Mouse (Mus musculus) bone marrow, adult 2 months (tissue): ENCODE data around the gene Ubxn10. TPM values are rescaled to one million over a fixed set of nuclear protein-coding genes. Genes with fewer than 3 reads are reported as not detected.

Experiments
- H3K27ac ChIP-seq: fragments of 200-500 bp; 2 replicates; pipeline ENCODE4 v1.5.1; 2012; ENCODE audit warnings: low read depth, mild to moderate bottlenecking, control low read depth, inconsistent platforms, low read length; ENCODE audit not compliant: control insufficient read depth, poor library complexity, insufficient read depth
- H3K4me1 ChIP-seq: fragments of 200-500 bp; 2 replicates; pipeline ENCODE4 v1.6.1; 2011; ENCODE audit warnings: low read length; ENCODE audit not compliant: control insufficient read depth, insufficient read depth
- H3K4me3 ChIP-seq: fragments of 200-500 bp; replicated peaks from 2 replicates; pipeline ENCODE3; 2011; ENCODE audit warnings: mild to moderate bottlenecking, low read depth, low read length, control low read depth; ENCODE audit not compliant: control insufficient read depth
- CTCF ChIP-seq: fragments of 200-500 bp; IDR thresholded peaks from 2 replicates; pipeline ENCODE4 v1.5.1; 2011; ENCODE audit warnings: low read length, control low read depth; ENCODE audit not compliant: control insufficient read depth, insufficient read depth
- POLR2A ChIP-seq: fragments of 200-500 bp; IDR thresholded peaks from 2 replicates; pipeline ENCODE4 v1.6.1; 2011; ENCODE audit warnings: low read depth, mild to moderate bottlenecking, control low read depth, low read length, borderline replicate concordance; ENCODE audit not compliant: control insufficient read depth
- WGBS: fragments of 180-500 bp; shearing (Covaris S2); methylation state at CpG from one replicate; pipeline ENCODE4 v1.1.7; 2018; 5-methylcytosine and 5-hydroxymethylcytosine counted together
- polyA plus RNA-seq: library from polyadenylated mRNA; stranded (reverse); fragments of >200 nt; gene quantifications from 2 replicates; pipeline ENCODE4 v1.2.4, GENCODE M21; 2011; ENCODE audit warnings: low replicate concordance; ENCODE audit not compliant: missing spikeins, insufficient read depth, insufficient read length

Gene Ubxn10
- polyA plus RNA-seq, 1 experiment, result not detected

DNA sequence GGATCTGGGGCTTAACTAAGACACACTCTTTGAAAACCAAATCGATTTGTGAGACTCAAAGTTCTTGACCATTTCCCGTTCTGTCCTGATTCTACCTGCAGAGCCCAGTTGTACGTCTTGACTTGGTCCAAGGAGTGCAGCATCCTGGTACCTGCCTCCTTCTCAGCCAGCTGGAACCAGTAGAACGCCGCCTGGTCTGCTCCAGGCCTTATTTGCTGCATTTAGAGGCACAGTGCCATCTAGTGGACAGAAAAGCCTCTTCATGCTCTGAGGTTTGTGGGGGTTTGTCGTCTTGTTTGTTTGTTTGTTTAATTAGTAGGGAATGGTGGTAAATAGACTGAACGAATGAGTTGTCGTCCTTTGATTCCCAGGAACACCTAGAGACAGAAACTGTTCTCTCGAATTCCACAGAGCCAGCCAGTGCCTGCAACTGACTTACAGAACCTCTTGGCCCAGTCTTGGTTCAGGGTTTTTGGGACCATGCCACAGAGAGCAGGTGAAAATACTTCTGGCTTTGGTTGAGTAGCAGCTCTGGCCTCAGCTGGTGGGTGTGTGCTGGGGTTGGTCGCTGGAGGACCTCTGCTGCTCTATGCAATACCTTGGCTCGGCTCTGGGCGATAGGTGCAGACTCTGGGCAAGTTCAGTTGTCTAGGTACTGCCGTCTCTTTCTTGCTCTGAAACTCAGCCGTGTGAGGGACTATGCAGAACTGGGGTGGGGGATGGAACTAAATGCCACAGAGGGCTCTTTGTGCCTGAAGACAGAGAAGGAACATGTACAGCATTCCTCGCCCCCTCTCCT is 36.6 kb downstream of the Ubxn10 start:
- 31% methylated on average over 15 of the region's 15 CpGs for WGBS
- Histone ChIP-seq H3K4me3 (no peak overlapping the region), H3K27ac (no peak overlapping the region), H3K4me1 (no peaks in the 10 kb centered on the region)
- TF ChIP-seq CTCF (peak; percentile 51), POLR2A (no peak)

DNA sequence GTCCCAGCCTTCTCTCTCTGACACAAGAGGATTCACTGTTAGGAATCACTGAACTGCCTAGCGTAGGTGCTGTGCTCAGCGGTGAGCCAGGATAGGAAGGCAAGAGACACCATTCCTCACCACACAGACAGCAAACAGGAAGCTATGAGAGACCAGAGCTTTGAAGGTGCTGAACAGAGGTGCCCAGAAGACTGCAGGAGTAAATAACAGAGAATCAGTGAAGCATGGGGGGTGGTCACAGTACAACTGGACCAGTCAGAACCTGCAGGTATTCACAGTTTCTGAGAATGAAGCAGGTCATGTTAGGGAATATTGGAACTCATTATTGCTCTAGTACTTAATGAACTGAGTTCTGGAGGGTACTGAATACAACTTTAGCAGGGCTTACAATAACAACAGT is 38.7 kb downstream of the Ubxn10 start:
- H3K4me1 ChIP-seq, result no peaks in the 10 kb centered on the region
- no peak for TF ChIP-seq CTCF
- no peak for TF ChIP-seq POLR2A
- WGBS, result 49% methylated on average over 2 of the region's 2 CpGs
- no peak overlapping the region for H3K4me3 ChIP-seq
- no peak overlapping the region for H3K27ac ChIP-seq

DNA sequence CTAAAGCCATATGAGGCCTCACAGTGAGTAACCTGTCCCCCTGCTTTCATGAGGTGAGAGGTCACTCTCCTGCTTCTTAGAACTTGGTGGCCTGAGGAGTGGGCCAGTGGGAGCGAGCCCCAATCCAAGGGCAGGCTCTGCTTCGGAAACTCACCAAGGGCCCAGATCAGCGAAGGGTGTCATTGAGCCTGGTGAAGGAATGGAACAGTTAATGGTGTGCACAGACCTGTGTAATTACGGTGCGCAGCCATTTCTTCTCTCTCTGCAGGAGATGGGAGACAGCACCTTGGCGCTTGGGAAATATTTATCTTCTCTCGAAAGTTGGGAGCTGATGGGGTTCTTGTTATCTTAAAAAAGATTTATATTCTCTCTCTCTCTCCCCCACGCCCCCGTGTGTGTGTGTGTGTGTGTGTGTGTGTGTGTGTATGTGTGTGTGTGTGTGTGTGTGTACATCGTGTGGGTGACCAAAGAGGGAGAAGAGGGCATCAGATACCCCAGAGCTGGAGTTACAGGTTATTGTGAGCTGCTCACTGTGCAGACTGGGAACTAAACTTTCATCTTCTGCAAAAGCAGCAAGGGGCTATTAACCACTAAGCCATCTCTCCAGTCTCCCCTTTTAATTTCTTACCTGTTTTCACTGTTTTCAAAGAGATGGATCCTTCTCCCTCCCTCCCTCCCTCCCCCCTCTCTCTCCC is 39.7 kb downstream of the Ubxn10 start:
- Histone ChIP-seq H3K4me1 (no peaks in the 10 kb centered on the region), H3K4me3 (no peak overlapping the region), H3K27ac (no peak overlapping the region)
- 53% methylated on average over 10 of the region's 10 CpGs for WGBS
- TF ChIP-seq POLR2A (no peak), CTCF (no peak)

DNA sequence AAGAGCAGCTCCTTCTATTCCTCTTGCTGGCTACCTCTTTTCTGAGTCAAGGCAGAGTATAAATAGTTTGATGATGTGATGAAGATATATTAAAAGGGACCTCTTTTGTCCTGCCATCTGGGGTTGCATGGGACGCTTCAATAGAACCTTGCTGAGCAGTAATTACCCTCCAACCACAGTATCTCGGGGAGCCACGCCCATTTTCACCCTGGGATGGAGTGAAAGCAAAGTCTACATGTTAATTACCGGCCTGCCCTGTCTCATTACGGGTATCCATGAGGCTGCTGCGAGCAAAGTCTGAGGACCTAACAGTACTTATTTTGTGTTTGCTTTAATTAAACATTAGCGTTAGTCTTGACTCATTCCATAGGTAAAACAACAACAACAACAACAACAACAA is 40.2 kb downstream of the Ubxn10 start:
- H3K4me3 ChIP-seq, result no peak overlapping the region
- no peaks in the 10 kb centered on the region for H3K4me1 ChIP-seq
- H3K27ac ChIP-seq, result no peak overlapping the region
- no peak for TF ChIP-seq CTCF
- no peak for TF ChIP-seq POLR2A
- 32% methylated on average over 7 of the region's 7 CpGs for WGBS

DNA sequence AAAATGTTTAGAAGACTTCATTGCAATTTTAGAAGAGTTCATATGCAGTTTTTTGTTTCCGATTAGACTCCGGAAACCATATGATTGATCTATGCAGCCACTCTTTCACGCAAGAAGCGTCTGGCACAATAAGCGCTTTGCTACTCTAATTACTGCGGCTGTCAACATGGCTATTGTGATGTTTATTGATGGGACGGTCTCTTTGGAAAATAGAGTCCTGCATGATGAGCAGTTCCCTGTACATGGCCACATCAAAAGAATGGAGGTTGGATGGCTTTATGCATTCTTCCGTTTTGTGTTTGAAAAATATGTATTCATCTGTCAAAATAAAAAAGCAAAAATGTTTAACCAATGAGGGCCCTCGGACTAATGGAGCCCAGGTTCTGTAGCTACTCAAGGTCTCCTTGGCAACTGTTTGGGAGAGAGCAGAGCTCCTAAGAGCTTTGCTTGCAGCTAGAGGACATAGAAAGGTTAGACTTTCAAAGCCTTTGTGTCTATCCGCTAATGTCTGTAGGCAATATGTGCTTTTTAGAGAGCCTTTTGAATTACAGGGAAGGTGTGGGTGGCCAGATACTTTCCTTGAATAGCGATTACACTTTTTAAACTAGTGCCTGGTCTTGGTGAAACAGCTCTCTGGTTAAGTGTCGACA is 43.8 kb downstream of the Ubxn10 start:
- no peaks in the 10 kb centered on the region for H3K4me1 ChIP-seq
- no peak overlapping the region for H3K4me3 ChIP-seq
- WGBS, result 68% methylated on average over 12 of the region's 12 CpGs
- no peak for TF ChIP-seq POLR2A
- no peak for TF ChIP-seq CTCF
- H3K27ac ChIP-seq, result no peak overlapping the region

DNA sequence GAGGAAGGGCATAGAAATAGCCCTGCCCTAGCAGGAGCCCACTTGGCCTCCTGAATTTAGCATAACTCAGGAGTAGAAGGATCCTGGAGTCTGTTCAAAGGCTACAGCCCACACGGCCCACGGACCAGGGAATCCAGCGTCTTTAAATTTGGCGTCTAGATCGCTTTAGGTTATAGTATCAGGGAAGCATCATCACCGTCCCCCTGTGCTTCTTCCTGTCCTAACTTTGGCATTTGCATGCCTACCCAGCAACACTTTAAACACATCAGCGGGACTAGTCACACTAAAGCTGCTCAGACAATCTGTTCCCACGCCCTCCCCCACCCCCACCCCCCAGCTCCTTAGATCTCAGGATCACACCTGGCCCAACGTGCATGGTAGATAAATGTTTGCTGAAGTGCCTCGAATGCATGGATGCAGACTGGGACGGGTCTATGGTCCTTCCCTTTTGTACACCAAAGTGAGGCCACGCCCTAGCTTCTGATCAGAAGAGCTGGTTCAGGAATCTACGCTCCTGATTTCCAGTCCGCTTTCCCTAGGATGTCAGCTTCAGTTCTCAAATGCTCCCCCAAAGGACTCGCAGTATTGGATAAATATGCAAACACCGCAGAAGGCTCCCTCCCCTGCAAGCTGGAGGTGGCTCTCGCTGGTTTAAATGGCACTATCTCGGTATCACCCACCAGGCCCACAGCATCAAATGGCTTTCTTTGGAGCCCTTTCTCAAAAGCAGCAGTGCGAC is 45.4 kb downstream of the Ubxn10 start:
- Histone ChIP-seq H3K4me1 (no peaks in the 10 kb centered on the region), H3K27ac (no peak overlapping the region), H3K4me3 (no peak overlapping the region)
- TF ChIP-seq POLR2A (no peak), CTCF (no peak)
- WGBS, result 11% methylated on average over 19 of the region's 19 CpGs

DNA sequence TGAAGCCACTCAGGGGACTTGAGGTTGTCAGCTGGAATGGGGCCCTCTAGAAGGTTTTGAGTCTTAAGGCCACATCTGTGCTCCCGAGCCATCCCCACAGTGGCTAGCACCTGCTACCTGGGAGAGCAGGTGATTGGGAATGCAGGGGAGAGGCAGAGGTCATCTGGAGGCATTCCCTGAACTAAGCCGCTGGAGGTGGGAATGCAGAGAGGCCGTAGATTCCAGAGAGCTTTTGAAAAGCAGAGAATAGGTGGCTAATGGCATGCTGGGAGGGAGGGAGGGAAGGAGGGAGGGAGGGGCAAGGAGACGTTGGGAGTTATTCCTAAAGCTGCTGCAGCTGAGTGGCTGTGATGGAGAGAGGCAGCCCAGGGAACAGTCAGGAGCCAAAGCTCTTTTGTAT is 46.4 kb downstream of the Ubxn10 start:
- no peak for TF ChIP-seq POLR2A
- TF ChIP-seq CTCF, result no peak
- WGBS, result 10% methylated on average over 4 of the region's 4 CpGs
- Histone ChIP-seq H3K4me3 (no peak overlapping the region), H3K4me1 (no peaks in the 10 kb centered on the region), H3K27ac (no peak overlapping the region)
